Mouse (Mus musculus): ENCODE measurements around the gene Mdm2. TPM values are rescaled to one million over a fixed set of nuclear protein-coding genes. Genes with fewer than 3 reads are reported as not detected.

The Mdm2 gene
- polyA plus RNA-seq, 1 experiment from 2014 or later, result 50.2 TPM

GRCm38 (mm10) chr10:117663056-117663864, 47.3 kb downstream of the Mdm2 start:
- peak overlapping the region; percentile 7 for H3K4me2 ChIP-seq (replicated peaks; ENCODE audit: low read depth, low read length)
- H3K36me3 ChIP-seq (ENCODE audit: control insufficient read depth, insufficient read depth, low read length), result no peaks in the 10 kb centered on the region
- H3K27ac ChIP-seq (ENCODE audit: low read length), result peak overlapping the region; percentile 81
- WGBS, result 47% methylated on average over 14 of the region's 14 CpGs
- peaks cover 12% of the 10 kb centered on the region; the same call in 1 of the 2 replicates for H3K4me1 ChIP-seq (ENCODE audit: control insufficient read depth, insufficient read depth, low read length)
- peak; percentile 70; the same call in 1 of the 2 replicates for ATAC-seq (ENCODE audit: insufficient number of reproducible peaks, insufficient read depth, low FRiP score, low read depth)
- H3K9me3 ChIP-seq (ENCODE audit: control insufficient read depth, low read depth, low read length), result no peaks in the 10 kb centered on the region
- H3K27me3 ChIP-seq (ENCODE audit: control insufficient read depth, insufficient read depth, low read length), result no peaks in the 10 kb centered on the region
- no peak overlapping the region for H3K4me3 ChIP-seq (ENCODE audit: low read depth, low read length)
- no peak overlapping the region for H3K9ac ChIP-seq (replicated peaks; ENCODE audit: low read depth, low read length)

GRCm38 (mm10) chr10:117662316-117663055, 48.1 kb downstream of the Mdm2 start:
- Histone ChIP-seq H3K27me3 (ENCODE audit: control insufficient read depth, insufficient read depth, low read length) (no peaks in the 10 kb centered on the region), H3K27ac (ENCODE audit: low read length) (peak overlapping the region; percentile 81), H3K4me1 (ENCODE audit: control insufficient read depth, insufficient read depth, low read length) (peaks cover 12% of the 10 kb centered on the region; the same call in 1 of the 2 replicates), H3K36me3 (ENCODE audit: control insufficient read depth, insufficient read depth, low read length) (no peaks in the 10 kb centered on the region), H3K4me3 (ENCODE audit: low read depth, low read length) (no peak overlapping the region), H3K9ac (replicated peaks; ENCODE audit: low read depth, low read length) (no peak overlapping the region), H3K9me3 (ENCODE audit: control insufficient read depth, low read depth, low read length) (no peaks in the 10 kb centered on the region), H3K4me2 (replicated peaks; ENCODE audit: low read depth, low read length) (no peak overlapping the region)
- ATAC-seq (ENCODE audit: insufficient number of reproducible peaks, insufficient read depth, low FRiP score, low read depth), result no peak; the same call in 1 of the 2 replicates
- WGBS, result 72% methylated on average over 15 of the region's 15 CpGs

- no peak for ATAC-seq (ENCODE audit: insufficient number of reproducible peaks, insufficient read depth, low FRiP score, low read depth)
- WGBS, result 65% methylated on average over 11 of the region's 11 CpGs
- Histone ChIP-seq H3K36me3 (ENCODE audit: control insufficient read depth, insufficient read depth, low read length) (no peaks in the 10 kb centered on the region), H3K4me2 (replicated peaks; ENCODE audit: low read depth, low read length) (no peak overlapping the region), H3K27me3 (ENCODE audit: control insufficient read depth, insufficient read depth, low read length) (no peaks in the 10 kb centered on the region), H3K9ac (replicated peaks; ENCODE audit: low read depth, low read length) (no peak overlapping the region), H3K27ac (ENCODE audit: low read length) (no peak overlapping the region), H3K9me3 (ENCODE audit: control insufficient read depth, low read depth, low read length) (no peaks in the 10 kb centered on the region), H3K4me3 (ENCODE audit: low read depth, low read length) (no peak overlapping the region), H3K4me1 (ENCODE audit: control insufficient read depth, insufficient read depth, low read length) (peaks cover 12% of the 10 kb centered on the region; the same call in 1 of the 2 replicates)
Observed at GRCm38 (mm10) chr10:117659819-117660218, 50.7 kb downstream of the Mdm2 start.

- Histone ChIP-seq H3K9me3 (ENCODE audit: control insufficient read depth, low read depth, low read length) (no peaks in the 10 kb centered on the region), H3K27me3 (ENCODE audit: control insufficient read depth, insufficient read depth, low read length) (no peaks in the 10 kb centered on the region), H3K9ac (replicated peaks; ENCODE audit: low read depth, low read length) (no peak overlapping the region), H3K4me1 (ENCODE audit: control insufficient read depth, insufficient read depth, low read length) (peaks cover 12% of the 10 kb centered on the region; the same call in 1 of the 2 replicates), H3K27ac (ENCODE audit: low read length) (no peak overlapping the region), H3K4me2 (replicated peaks; ENCODE audit: low read depth, low read length) (no peak overlapping the region), H3K4me3 (ENCODE audit: low read depth, low read length) (no peak overlapping the region), H3K36me3 (ENCODE audit: control insufficient read depth, insufficient read depth, low read length) (no peaks in the 10 kb centered on the region)
- 80% methylated on average over 11 of the region's 11 CpGs for WGBS
- no peak for ATAC-seq (ENCODE audit: insufficient number of reproducible peaks, insufficient read depth, low FRiP score, low read depth)
Observed at GRCm38 (mm10) chr10:117659430-117659813, 51.1 kb downstream of the Mdm2 start.

- Histone ChIP-seq H3K27me3 (ENCODE audit: control insufficient read depth, insufficient read depth, low read length) (no peaks in the 10 kb centered on the region), H3K4me1 (ENCODE audit: control insufficient read depth, insufficient read depth, low read length) (peaks cover 9% of the 10 kb centered on the region; the same call in 1 of the 2 replicates), H3K27ac (ENCODE audit: low read length) (no peak overlapping the region), H3K36me3 (ENCODE audit: control insufficient read depth, insufficient read depth, low read length) (no peaks in the 10 kb centered on the region), H3K4me2 (replicated peaks; ENCODE audit: low read depth, low read length) (no peak overlapping the region), H3K9ac (replicated peaks; ENCODE audit: low read depth, low read length) (no peak overlapping the region), H3K4me3 (ENCODE audit: low read depth, low read length) (no peak overlapping the region), H3K9me3 (ENCODE audit: control insufficient read depth, low read depth, low read length) (no peaks in the 10 kb centered on the region)
- ATAC-seq (ENCODE audit: insufficient number of reproducible peaks, insufficient read depth, low FRiP score, low read depth), result no peak
- 92% methylated on average over 14 of the region's 14 CpGs for WGBS
Observed at GRCm38 (mm10) chr10:117658522-117659429, 51.8 kb downstream of the Mdm2 start.

GRCm38 (mm10) chr10:117657659-117658306, 52.8 kb downstream of the Mdm2 start:
- 85% methylated on average over 3 of the region's 3 CpGs for WGBS
- Histone ChIP-seq H3K9me3 (ENCODE audit: control insufficient read depth, low read depth, low read length) (no peaks in the 10 kb centered on the region), H3K4me2 (replicated peaks; ENCODE audit: low read depth, low read length) (no peak overlapping the region), H3K4me1 (ENCODE audit: control insufficient read depth, insufficient read depth, low read length) (peaks cover 5% of the 10 kb centered on the region; the same call in 1 of the 2 replicates), H3K9ac (replicated peaks; ENCODE audit: low read depth, low read length) (no peak overlapping the region), H3K27me3 (ENCODE audit: control insufficient read depth, insufficient read depth, low read length) (no peaks in the 10 kb centered on the region), H3K4me3 (ENCODE audit: low read depth, low read length) (no peak overlapping the region), H3K36me3 (ENCODE audit: control insufficient read depth, insufficient read depth, low read length) (no peaks in the 10 kb centered on the region), H3K27ac (ENCODE audit: low read length) (no peak overlapping the region)
- no peak for ATAC-seq (ENCODE audit: insufficient number of reproducible peaks, insufficient read depth, low FRiP score, low read depth)

- H3K4me2 ChIP-seq (replicated peaks; ENCODE audit: low read depth, low read length), result no peak overlapping the region
- ATAC-seq (ENCODE audit: insufficient number of reproducible peaks, insufficient read depth, low FRiP score, low read depth), result no peak
- peaks cover 2% of the 10 kb centered on the region; the same call in 1 of the 2 replicates for H3K36me3 ChIP-seq (ENCODE audit: control insufficient read depth, insufficient read depth, low read length)
- no peak overlapping the region for H3K4me3 ChIP-seq (ENCODE audit: low read depth, low read length)
- no peaks in the 10 kb centered on the region for H3K4me1 ChIP-seq (ENCODE audit: control insufficient read depth, insufficient read depth, low read length)
- no peaks in the 10 kb centered on the region for H3K9me3 ChIP-seq (ENCODE audit: control insufficient read depth, low read depth, low read length)
- no peaks in the 10 kb centered on the region for H3K27me3 ChIP-seq (ENCODE audit: control insufficient read depth, insufficient read depth, low read length)
- 75% methylated on average over 7 of the region's 7 CpGs for WGBS
- H3K9ac ChIP-seq (replicated peaks; ENCODE audit: low read depth, low read length), result no peak overlapping the region
- H3K27ac ChIP-seq (ENCODE audit: low read length), result no peak overlapping the region
Observed at GRCm38 (mm10) chr10:117656985-117657658, 53.4 kb downstream of the Mdm2 start.
